Mouse (Mus musculus) macrophage (primary cell): Measurements from ENCODE around the gene Kcnh7. TPM values are rescaled to one million over a fixed set of nuclear protein-coding genes. Genes with fewer than 3 reads are reported as not detected.

ENCODE experiments used
- H3K27ac ChIP-seq: fragments of 350-480 bp; formaldehyde crosslinking; 2 replicates; pipeline ENCODE4 v1.9.0; 2021
- H3K36me3 ChIP-seq: fragments of 350-480 bp; formaldehyde crosslinking; 2 replicates; pipeline ENCODE4 v1.9.0; 2021; ENCODE audit errors: inconsistent target
- H3K4me3 ChIP-seq: fragments of 350-480 bp; formaldehyde crosslinking; 2 replicates; pipeline ENCODE4 v1.9.0; 2021; ENCODE audit errors: inconsistent target
- H3K79me2 ChIP-seq: fragments of 350-480 bp; formaldehyde crosslinking; 2 replicates; pipeline ENCODE4 v1.9.0; 2021; ENCODE audit errors: inconsistent target
- WGBS: methylation state at CpG from one replicate; pipeline ENCODE4 v1.1.7; 2026; ENCODE audit warnings: inconsistent platforms; ENCODE audit not compliant: missing documents; 5-methylcytosine and 5-hydroxymethylcytosine counted together
- polyA plus RNA-seq: library from polyadenylated mRNA; stranded (reverse); fragments of 250-400 nt; gene quantifications from 3 replicates; pipeline ENCODE4 v1.2.4, GENCODE M21; 2018; ENCODE audit warnings: inconsistent platforms

The Kcnh7 gene
- polyA plus RNA-seq, 1 experiment from 2014 or later, result not detected

DNA sequence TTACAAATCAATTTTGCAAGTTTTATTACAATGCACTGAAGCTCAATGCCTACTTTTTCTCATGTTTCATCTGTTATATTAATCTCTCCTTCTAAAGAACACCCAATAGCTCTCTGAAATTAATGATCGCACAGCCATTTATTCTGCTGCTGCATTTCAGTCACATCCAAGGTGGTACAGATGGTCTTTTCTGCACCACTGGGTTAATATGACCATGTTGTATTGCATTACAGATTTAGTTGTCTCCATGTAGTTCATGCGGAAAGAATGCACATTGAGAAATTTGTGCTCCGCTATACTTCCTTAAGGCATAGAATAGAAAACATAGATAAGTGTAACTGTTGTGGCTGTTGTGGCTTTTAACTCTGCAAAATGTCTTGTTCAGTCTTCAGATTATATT is 328.7 kb downstream of the Kcnh7 start:
- no peak overlapping the region for H3K27ac ChIP-seq
- WGBS, result 85% methylated on average over 3 of the region's 3 CpGs
- H3K36me3 ChIP-seq, result no peaks in the 10 kb centered on the region
- H3K79me2 ChIP-seq, result no peaks in the 10 kb centered on the region
- no peak overlapping the region for H3K4me3 ChIP-seq

DNA sequence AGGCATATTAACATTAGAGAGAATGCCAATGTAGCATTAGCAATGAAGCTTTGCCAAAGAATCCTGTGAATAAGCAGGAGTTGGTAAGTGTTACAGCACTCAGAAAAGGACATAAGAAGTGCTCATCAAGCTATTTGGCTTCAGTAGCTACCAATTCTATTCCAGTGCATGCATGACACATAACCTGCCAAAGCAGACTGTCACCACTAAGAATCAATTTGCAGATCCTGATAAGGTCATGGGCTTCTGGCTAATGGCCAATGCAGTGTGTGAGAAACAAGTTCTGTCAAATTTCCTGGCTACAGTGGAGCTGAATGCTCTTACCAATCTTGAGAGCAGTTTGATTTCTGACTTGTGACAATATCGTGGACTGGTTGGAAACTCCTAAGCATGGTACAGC is 341.5 kb downstream of the Kcnh7 start:
- H3K36me3 ChIP-seq, result no peaks in the 10 kb centered on the region
- H3K4me3 ChIP-seq, result no peak overlapping the region
- no peak overlapping the region for H3K27ac ChIP-seq
- 82% methylated on average over 1 of the region's 1 CpGs for WGBS
- no peaks in the 10 kb centered on the region for H3K79me2 ChIP-seq

DNA sequence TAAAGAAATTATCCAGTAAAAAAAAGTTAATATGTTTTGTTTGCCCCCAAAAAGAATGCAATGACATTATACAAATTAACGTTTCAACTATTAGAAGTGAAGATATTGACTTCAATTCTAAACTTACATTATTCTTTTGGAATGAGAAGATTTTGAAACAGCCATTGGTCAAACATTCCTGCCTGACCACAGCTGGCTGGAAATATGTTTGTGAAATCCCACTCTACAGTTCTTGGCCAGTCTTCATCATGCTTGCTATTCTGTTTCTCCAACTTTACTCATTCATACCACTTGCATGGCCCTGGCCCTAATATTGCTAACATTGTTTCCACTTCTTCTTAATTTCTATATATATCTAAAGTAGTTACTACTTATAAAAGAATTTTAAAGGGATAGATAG is 349.8 kb downstream of the Kcnh7 start:
- no peaks in the 10 kb centered on the region for H3K79me2 ChIP-seq
- H3K36me3 ChIP-seq, result no peaks in the 10 kb centered on the region
- 100% methylated on average over 1 of the region's 1 CpGs for WGBS
- no peak overlapping the region for H3K4me3 ChIP-seq
- no peak overlapping the region for H3K27ac ChIP-seq

DNA sequence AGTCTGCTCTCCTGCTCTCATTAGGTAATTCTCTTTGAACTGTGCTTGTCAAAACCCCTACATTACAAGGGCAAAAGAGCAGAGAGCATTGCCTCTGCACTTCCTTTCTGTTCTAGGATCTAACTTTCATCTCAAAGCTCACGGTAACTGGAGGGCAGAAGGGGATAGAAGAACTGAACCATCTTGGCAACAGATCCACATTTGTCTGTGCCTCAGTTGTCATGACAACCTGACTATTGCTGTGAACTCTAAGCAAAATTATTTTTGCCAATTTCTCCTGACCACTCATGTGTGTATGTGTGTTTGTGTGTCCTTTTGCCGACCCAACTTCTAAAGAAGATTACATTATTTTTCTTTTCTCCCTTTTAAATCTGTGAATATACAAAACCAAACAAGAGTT is 364.9 kb downstream of the Kcnh7 start:
- no peak overlapping the region for H3K27ac ChIP-seq
- 86% methylated on average over 2 of the region's 2 CpGs for WGBS

DNA sequence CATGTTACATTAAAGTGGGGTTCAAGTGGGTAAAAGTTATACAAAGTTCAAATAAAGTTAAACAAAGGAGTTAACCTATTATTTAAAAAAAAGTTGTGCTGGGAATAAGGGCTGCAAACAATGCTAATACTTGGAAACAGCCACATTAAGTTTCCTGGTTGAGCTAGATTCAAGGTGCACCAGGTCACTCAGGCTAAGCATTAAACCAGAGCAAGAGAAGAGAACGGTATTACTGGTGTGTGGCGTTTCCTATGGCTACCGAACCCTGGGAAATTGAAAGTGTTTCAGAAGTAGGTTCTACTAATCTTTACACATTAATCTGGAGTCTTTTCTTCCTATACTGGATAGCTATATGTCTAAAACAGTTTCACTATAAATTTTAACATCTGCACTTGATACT is 368.1 kb downstream of the Kcnh7 start:
- Histone ChIP-seq H3K4me3 (no peak overlapping the region), H3K79me2 (no peaks in the 10 kb centered on the region), H3K27ac (no peak overlapping the region), H3K36me3 (no peaks in the 10 kb centered on the region)
- 90% methylated on average over 3 of the region's 3 CpGs for WGBS

More for the DNA sequence above, 364.9 kb downstream of the Kcnh7 start:
- H3K79me2 ChIP-seq, result no peaks in the 10 kb centered on the region
- H3K36me3 ChIP-seq, result no peaks in the 10 kb centered on the region
- no peak overlapping the region for H3K4me3 ChIP-seq

DNA sequence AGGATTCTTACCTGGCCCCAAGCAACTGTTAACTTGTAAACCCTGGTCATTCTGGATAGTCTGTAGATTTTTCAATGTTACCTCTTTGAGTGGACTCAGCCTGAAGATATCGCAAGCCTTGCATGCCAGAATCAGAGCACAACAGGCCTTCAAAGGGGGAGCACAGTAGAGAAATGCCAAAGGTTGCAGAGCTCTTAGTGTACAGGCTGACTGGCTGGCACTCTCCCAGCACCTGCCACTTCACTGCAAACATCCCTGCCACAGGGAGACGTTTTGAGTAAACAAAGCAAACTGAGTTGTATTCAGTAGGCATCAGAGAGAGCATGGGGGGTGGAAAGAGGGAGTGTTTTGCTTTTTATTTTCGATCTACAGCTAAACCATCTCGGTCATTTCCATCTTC is 375.3 kb downstream of the Kcnh7 start:
- no peaks in the 10 kb centered on the region for H3K79me2 ChIP-seq
- no peak overlapping the region for H3K27ac ChIP-seq
- 67% methylated on average over 4 of the region's 4 CpGs for WGBS
- no peak overlapping the region for H3K4me3 ChIP-seq
- H3K36me3 ChIP-seq, result no peaks in the 10 kb centered on the region

DNA sequence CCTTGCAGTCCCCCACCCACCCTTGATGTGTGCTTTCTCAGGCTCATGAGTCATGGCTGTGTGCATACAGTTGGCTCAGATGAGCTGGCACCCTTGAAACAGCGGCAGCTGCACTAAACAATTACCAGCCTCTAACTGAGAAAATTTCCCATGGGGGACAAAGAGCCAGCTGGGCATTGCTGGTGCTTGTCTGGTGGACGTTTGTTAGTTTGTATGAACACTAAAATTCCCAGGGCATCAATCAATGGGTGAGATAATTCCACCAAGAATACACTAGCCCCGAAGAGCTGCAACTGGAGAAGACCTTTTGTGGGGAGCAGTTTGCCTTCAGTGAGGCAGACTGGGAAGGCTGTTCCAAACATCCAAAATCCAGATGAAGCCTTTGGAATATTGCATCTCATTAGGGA is 376.6 kb downstream of the Kcnh7 start:
- H3K36me3 ChIP-seq, result no peaks in the 10 kb centered on the region
- 78% methylated on average over 3 of the region's 3 CpGs for WGBS

DNA sequence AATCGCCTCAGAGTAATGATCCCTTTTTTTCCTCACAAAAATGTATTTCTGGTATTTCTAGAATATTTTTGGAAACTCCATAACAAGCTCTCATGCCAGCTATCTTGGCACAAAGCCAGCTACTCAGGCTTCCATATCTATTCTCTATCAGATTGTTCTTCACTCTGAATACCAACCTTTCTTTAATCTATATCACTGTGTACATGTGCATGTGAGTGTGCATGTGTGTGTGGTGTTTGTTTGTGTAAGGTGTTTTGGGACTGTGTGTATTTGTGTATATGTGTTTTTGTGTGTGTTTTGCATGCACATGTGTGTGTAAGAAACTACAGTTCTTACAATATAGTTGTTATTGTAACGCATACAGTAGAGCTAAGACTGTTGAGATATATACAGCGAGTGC is 377.2 kb downstream of the Kcnh7 start:
- Histone ChIP-seq H3K4me3 (no peak overlapping the region), H3K36me3 (no peaks in the 10 kb centered on the region), H3K79me2 (no peaks in the 10 kb centered on the region), H3K27ac (no peak overlapping the region)
- 94% methylated on average over 2 of the region's 3 CpGs for WGBS

More for the DNA sequence above, 376.6 kb downstream of the Kcnh7 start:
- H3K27ac ChIP-seq, result no peak overlapping the region
- no peak overlapping the region for H3K4me3 ChIP-seq
- H3K79me2 ChIP-seq, result no peaks in the 10 kb centered on the region

DNA sequence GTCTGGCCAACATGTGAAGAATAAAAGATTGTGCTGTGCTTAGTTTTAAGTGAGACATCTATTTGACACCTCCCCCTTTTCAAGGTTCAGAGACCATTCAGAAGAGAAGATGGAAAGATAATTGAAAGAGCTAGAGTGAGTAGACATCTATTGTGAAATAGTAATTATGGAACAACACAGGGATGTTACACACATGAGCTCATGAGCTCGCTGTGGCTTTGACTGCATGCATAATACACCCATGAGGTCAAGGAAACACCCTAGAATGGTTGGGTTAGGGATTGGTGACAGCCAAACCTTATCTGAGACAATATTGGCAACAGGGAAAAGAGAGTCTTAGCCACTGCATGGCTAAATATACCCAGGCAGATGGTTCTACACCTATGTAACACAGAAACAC is 380.1 kb downstream of the Kcnh7 start:
- Histone ChIP-seq H3K27ac (no peak overlapping the region), H3K36me3 (no peaks in the 10 kb centered on the region), H3K79me2 (no peaks in the 10 kb centered on the region), H3K4me3 (no peak overlapping the region)
- WGBS, result 67% methylated on average over 1 of the region's 1 CpGs

DNA sequence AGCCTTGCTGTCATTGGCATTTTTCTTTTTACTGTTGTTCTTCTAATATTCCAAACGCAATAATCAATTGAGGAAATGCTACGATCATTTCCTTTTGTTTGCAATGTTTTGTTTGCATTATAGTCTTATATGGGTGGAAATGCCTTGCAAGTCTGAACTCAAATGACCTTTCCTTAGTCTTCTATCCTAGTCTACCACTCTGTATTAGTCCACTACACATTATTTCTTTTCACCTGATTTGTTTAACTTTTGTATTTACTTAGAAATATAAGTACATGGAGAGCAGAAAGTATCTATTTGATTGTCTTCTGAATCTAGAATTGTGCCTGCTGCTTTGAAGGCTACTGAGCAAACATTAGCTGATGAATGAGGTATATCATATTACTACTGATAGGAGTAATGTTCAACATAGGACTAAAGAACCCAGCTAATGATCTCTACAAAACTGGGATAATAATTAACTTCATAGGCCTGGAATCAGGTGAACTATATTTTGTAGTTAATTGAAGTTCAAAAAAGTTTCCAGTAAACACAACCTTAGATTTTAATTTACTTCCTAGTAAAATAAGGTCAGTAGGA is 399.5 kb downstream of the Kcnh7 start:
- H3K4me3 ChIP-seq, result no peak overlapping the region
- no peaks in the 10 kb centered on the region for H3K79me2 ChIP-seq
- 83% methylated on average over 2 of the region's 2 CpGs for WGBS
- no peaks in the 10 kb centered on the region for H3K36me3 ChIP-seq
- H3K27ac ChIP-seq, result no peak overlapping the region

DNA sequence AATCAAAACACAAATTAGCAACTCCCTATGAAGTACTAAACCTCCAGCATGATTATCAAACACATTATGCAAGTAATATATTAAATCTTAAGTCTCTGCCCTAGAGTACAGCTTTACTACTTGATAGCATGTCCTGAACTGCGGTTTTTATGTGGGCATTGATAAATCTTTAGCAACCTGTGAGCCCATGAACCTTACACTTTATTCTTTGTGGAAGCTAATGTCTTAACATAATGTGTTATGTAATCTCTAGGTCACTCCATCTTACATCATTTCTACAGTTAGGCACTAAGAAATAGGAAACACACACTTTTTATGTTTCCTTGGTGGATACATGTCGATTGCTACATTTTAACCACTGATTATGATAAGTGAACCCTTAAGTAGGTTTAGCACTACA is 437.8 kb downstream of the Kcnh7 start:
- WGBS, result 17% methylated on average over 2 of the region's 2 CpGs
- Histone ChIP-seq H3K27ac (no peak overlapping the region), H3K79me2 (no peaks in the 10 kb centered on the region), H3K4me3 (no peak overlapping the region), H3K36me3 (no peaks in the 10 kb centered on the region)

DNA sequence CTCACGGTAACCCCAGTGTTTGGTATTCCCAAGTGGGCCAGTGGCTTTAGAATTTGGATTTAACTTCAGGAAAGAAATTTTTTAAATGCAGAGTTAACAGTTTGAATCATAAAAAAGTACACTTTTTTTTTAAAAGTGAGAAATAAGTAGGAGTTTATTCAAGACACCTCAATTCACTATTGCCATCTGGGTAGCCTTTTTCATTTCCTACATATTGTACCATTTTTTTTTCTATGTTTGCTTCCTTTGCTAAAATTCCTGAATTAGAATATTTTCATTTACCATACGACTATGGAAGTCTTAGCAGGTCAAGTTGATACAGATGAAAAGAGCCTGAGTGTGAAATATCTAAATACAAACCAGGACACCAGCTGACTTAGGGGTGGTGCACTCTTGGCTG is 441.0 kb downstream of the Kcnh7 start:
- WGBS, result 94% methylated on average over 2 of the region's 2 CpGs
- H3K79me2 ChIP-seq, result no peaks in the 10 kb centered on the region
- no peak overlapping the region for H3K27ac ChIP-seq
- no peak overlapping the region for H3K4me3 ChIP-seq
- no peaks in the 10 kb centered on the region for H3K36me3 ChIP-seq

DNA sequence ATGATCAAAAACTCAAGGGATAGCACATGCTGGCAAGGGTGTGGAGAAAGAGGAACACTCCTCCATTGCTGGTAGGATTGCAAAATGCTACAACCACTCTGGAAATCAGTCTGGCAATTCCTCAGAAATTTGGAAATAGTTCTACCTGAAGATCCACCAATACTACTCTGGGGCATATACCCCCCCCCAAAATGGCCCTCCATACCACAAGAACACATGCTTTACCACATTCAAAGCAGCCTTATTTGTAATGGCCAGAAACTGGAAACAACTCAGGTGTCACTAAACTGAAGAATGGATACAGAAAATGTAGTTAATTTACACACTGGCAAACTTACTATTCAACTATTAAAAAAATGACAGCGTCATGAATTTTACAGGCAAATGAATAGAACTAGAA is 453.4 kb downstream of the Kcnh7 start:
- 100% methylated on average over 1 of the region's 1 CpGs for WGBS
- no peaks in the 10 kb centered on the region for H3K79me2 ChIP-seq
- H3K36me3 ChIP-seq, result no peaks in the 10 kb centered on the region
- no peak overlapping the region for H3K27ac ChIP-seq
- H3K4me3 ChIP-seq, result no peak overlapping the region

DNA sequence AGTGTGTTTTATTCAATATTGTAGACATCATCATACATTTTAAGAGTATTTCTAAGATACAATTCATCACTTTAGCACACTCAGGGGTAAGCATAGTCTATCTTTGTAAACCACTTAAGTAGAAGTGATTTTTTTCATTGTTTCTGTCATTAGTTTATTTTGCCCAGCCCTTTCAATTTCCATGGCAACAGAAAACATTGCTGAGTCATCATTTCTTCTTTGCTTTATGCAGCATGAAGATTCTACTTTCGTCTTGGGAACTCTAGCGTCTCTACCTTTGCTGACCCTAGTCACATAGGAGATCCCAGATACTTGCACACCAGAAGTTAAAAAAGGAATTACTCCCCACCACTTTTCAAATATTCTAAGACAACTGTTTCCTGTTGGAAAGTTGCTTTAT is 456.4 kb downstream of the Kcnh7 start:
- Histone ChIP-seq H3K79me2 (no peaks in the 10 kb centered on the region), H3K36me3 (no peaks in the 10 kb centered on the region), H3K4me3 (no peak overlapping the region), H3K27ac (no peak overlapping the region)
- WGBS, result 74% methylated on average over 2 of the region's 2 CpGs

DNA sequence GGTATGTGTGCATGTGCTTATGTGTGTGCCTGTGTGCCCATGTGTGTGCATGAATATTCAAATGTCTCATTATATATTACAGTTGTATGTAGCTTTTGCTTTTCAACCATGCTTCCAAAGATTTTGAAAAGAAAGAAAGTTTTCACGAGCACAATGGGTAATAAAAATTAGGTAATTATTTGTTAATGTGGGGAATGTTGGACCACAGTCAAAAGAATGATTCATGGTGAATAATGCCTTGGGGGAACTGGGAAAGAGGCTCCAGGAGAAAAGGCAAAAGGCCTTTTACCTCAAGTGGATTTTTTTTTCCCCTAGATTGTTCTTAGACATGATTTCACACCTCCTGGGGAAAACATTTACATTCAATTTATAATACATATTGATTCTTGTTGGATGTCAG is 458.1 kb downstream of the Kcnh7 start:
- WGBS, result 78% methylated on average over 1 of the region's 1 CpGs
- no peak overlapping the region for H3K4me3 ChIP-seq
- H3K79me2 ChIP-seq, result no peaks in the 10 kb centered on the region
- no peak overlapping the region for H3K27ac ChIP-seq
- H3K36me3 ChIP-seq, result no peaks in the 10 kb centered on the region

DNA sequence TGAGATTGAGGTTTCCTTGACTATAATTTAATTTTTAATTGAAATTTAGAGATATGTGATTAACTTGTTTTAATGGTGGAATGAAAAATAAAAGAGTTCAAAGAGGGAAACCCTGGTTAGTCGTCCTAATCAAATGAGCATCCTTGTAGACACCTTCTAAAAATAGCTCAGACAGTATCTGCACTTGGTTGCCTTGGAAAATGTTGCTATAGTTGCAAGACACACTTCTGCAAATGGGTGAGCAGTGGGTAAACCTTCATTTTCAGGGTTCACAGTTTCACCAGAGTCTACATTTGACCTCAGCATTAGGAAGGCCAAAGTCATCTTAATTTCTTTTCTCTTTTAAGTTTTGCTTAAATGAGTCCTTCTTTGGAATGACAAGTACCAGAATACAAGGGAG is 465.7 kb downstream of the Kcnh7 start:
- H3K27ac ChIP-seq, result no peak overlapping the region
- no peaks in the 10 kb centered on the region for H3K36me3 ChIP-seq
- no peaks in the 10 kb centered on the region for H3K79me2 ChIP-seq
- no peak overlapping the region for H3K4me3 ChIP-seq
- WGBS, result 13% methylated on average over 1 of the region's 1 CpGs
